Mouse (Mus musculus): ENCODE measurements around the gene Gm17783. TPM values are rescaled to one million over a fixed set of nuclear protein-coding genes. Genes with fewer than 3 reads are reported as not detected.
"Not testable (repeated sequence)": the region's sequence is repeated elsewhere in the genome, so short reads cannot be mapped to it uniquely, and the experiment has no call there.

Gm17783 gene
- not detected in 2 replicates for polyA plus RNA-seq (2015; fragmentation: Nextera tagmentation; extraction: Ambion mirVana)

DNA sequence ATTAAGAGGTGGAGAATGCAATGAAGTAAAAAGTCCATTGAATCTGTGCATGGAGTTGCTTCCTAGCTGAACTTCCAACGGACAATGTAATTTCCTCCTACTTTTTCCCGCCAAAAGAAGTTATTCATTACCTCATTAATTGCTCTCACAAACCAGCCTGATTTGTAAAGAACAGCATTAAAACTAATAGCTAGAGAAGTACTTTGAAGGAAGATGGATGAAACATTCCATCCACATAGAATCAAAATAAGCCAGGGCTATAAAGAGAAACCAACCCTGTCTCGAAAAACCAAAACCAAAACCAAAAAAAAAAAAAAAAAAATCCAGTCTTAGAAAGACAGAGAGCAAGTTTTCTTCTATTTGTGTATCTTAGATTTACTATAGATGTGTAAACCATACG lies at the start of gene Gm17783:
Gene Gm17783 (minus strand): TSS at position 101 of the 400 bp plus-strand sequence.
- H3K9ac ChIP-seq (replicated peaks): no peak within 1 kb of the TSS
- no peaks in the 10 kb centered on the region for H3K4me1 ChIP-seq
- no peak within 1 kb of the TSS for H3K4me3 ChIP-seq
- 80% methylated on average over 4 of the region's 4 CpGs for WGBS
- H3K4me2 ChIP-seq (replicated peaks): no peak within 1 kb of the TSS
- H3K9me3 ChIP-seq: no peaks in the 10 kb centered on the region
- no peaks in the 10 kb centered on the region for H3K36me3 ChIP-seq
- no peak for ATAC-seq (replicated peaks)
- no peak within 1 kb of the TSS for H3K27ac ChIP-seq (replicated peaks)
- no peaks in the 10 kb centered on the region for H3K27me3 ChIP-seq

- Histone ChIP-seq H3K36me3 (no peaks in the 10 kb centered on the region), H3K9ac (replicated peaks) (no peak overlapping the region), H3K27me3 (no peaks in the 10 kb centered on the region), H3K4me1 (no peaks in the 10 kb centered on the region), H3K4me2 (replicated peaks) (no peak overlapping the region), H3K4me3 (no peak overlapping the region), H3K9me3 (no peaks in the 10 kb centered on the region), H3K27ac (replicated peaks) (no peak overlapping the region)
- ATAC-seq (replicated peaks): no peak
- WGBS: 66% methylated on average over 12 of the region's 12 CpGs
Measured at GRCm38 (mm10) chr16:45579883-45580282, 48.0 kb upstream of the Gm17783 start.

- no peak overlapping the region for H3K9ac ChIP-seq (replicated peaks)
- H3K4me1 ChIP-seq: no peaks in the 10 kb centered on the region
- no peak for ATAC-seq (replicated peaks)
- H3K36me3 ChIP-seq: no peaks in the 10 kb centered on the region
- H3K9me3 ChIP-seq: no peaks in the 10 kb centered on the region
- 95% methylated on average over 3 of the region's 3 CpGs for WGBS
- no peak overlapping the region for H3K4me3 ChIP-seq
- no peak overlapping the region for H3K4me2 ChIP-seq (replicated peaks)
- H3K27ac ChIP-seq (replicated peaks): no peak overlapping the region
- H3K27me3 ChIP-seq: no peaks in the 10 kb centered on the region
Measured at GRCm38 (mm10) chr16:45572307-45572706, 40.5 kb upstream of the Gm17783 start.

DNA sequence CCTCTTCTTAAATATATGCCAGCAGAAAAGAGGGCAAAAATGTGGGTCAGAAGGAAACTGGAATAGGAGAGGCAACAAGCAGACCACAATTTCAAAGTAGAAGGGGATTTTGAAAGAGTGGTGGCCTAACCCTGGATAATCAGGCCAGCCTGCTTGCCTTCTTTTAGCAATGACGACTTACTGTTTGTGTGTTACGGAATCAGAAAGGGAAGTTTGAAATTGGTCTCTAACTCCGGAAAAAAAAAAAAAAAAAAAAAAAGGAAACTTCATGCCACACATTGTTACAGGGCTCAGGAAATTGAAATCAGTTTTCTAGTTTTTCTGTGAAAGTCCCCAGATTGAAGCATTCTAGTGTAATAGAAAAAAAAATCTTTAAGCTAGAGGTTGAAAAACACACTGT lies 29.9 kb upstream of the Gm17783 start:
- H3K4me1 ChIP-seq: no peaks in the 10 kb centered on the region
- H3K9ac ChIP-seq (replicated peaks): no peak overlapping the region
- no peak overlapping the region for H3K4me2 ChIP-seq (replicated peaks)
- WGBS: 72% methylated on average over 3 of the region's 3 CpGs
- ATAC-seq (replicated peaks): no peak
- no peaks in the 10 kb centered on the region for H3K27me3 ChIP-seq
- no peak overlapping the region for H3K27ac ChIP-seq (replicated peaks)
- no peak overlapping the region for H3K4me3 ChIP-seq
- H3K9me3 ChIP-seq: no peaks in the 10 kb centered on the region
- no peaks in the 10 kb centered on the region for H3K36me3 ChIP-seq

DNA sequence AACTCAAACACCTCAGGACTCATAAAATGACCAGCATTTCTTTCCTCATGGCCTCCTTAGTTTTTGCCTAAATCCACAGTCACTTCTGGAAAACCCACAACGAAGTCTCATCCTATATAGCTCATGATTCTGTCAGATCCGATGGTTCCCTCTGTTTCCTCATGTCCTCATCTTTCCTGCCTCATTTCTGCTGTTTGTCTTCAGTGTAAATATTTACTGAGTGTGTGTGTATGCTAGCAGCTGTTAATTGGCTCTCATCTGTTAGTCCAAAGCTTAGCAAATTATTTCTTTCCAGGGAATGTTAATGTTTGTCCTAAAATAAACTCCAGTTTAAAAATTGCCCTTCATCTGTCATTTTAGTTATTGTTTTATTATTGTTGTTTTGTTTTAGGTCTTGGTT lies 19.7 kb upstream of the Gm17783 start:
- 73% methylated on average over 2 of the region's 2 CpGs for WGBS

GRCm38 (mm10) chr16:45547982-45548381 lies 16.1 kb upstream of the Gm17783 start:
- no peaks in the 10 kb centered on the region for H3K4me1 ChIP-seq
- no peaks in the 10 kb centered on the region for H3K27me3 ChIP-seq
- H3K36me3 ChIP-seq: no peaks in the 10 kb centered on the region
- no peak overlapping the region for H3K4me2 ChIP-seq (replicated peaks)
- H3K9me3 ChIP-seq: no peaks in the 10 kb centered on the region
- H3K27ac ChIP-seq (replicated peaks): no peak overlapping the region
- no peak for ATAC-seq (replicated peaks)
- no peak overlapping the region for H3K9ac ChIP-seq (replicated peaks)
- no peak overlapping the region for H3K4me3 ChIP-seq

More for the DNA sequence above, 19.7 kb upstream of the Gm17783 start:
- no peaks in the 10 kb centered on the region for H3K4me1 ChIP-seq
- no peak overlapping the region for H3K9ac ChIP-seq (replicated peaks)
- H3K27me3 ChIP-seq: no peaks in the 10 kb centered on the region
- H3K4me2 ChIP-seq (replicated peaks): no peak overlapping the region
- H3K36me3 ChIP-seq: no peaks in the 10 kb centered on the region
- H3K4me3 ChIP-seq: no peak overlapping the region
- ATAC-seq (replicated peaks): no peak
- H3K27ac ChIP-seq (replicated peaks): no peak overlapping the region
- H3K9me3 ChIP-seq: no peaks in the 10 kb centered on the region

DNA sequence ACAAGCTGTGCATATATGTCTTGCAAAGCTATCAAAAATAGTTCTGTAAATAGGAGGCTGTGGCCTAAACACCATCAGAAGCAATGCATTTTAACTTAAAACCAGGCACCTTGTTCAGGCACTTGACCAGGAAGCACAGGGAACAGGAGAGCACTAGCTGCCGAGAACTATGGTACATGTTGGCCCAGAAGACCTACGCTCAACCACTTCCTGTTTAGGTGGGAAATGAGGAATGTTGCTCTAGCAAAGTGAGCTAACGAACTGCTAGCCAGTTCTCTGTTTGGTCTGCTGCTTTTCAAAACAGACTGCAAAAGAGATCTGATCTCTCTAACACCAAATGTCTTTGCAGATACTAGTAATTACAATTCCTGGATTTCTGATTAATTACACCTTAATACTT lies 12.5 kb upstream of the Gm17783 start:
- Histone ChIP-seq H3K27ac (replicated peaks) (no peak overlapping the region), H3K9ac (replicated peaks) (no peak overlapping the region), H3K27me3 (no peaks in the 10 kb centered on the region), H3K9me3 (no peaks in the 10 kb centered on the region), H3K4me3 (no peak overlapping the region), H3K4me2 (replicated peaks) (no peak overlapping the region), H3K4me1 (no peaks in the 10 kb centered on the region), H3K36me3 (no peaks in the 10 kb centered on the region)
- 81% methylated on average over 3 of the region's 3 CpGs for WGBS
- no peak for ATAC-seq (replicated peaks)

DNA sequence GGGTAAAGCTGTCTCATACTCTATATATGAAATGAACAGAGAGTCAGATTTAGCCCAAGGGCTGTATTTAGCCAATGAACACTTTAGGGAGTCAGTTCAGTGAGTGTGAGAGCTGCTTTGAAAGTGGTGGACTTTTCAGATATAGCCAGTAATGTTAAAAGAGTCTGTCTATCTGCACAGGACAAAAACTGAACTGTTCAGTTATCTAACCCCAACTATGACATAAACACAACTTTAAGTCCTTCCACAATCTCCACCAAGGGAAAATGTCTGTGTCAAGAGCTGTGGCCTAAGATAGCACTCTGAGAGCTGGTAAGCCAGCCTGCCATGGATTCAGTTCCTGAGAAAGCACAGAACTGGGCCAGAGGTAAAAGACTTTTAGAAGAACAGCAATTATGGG lies 10.3 kb upstream of the Gm17783 start:
- H3K4me1 ChIP-seq: no peaks in the 10 kb centered on the region
- no peaks in the 10 kb centered on the region for H3K27me3 ChIP-seq
- H3K4me2 ChIP-seq (replicated peaks): no peak overlapping the region
- H3K27ac ChIP-seq (replicated peaks): no peak overlapping the region
- no peak overlapping the region for H3K9ac ChIP-seq (replicated peaks)
- no peaks in the 10 kb centered on the region for H3K36me3 ChIP-seq
- H3K9me3 ChIP-seq: no peaks in the 10 kb centered on the region
- H3K4me3 ChIP-seq: no peak overlapping the region
- no peak for ATAC-seq (replicated peaks)

GRCm38 (mm10) chr16:45538342-45538741 lies 6.5 kb upstream of the Gm17783 start:
- 79% methylated on average over 1 of the region's 1 CpGs for whole genome bisulfite sequencing
- not testable (repeated sequence) for ATAC-seq (replicated peaks); H3K9ac ChIP-seq (replicated peaks); H3K4me1 ChIP-seq; H3K4me2 ChIP-seq (replicated peaks); H3K36me3 ChIP-seq; H3K4me3 ChIP-seq; H3K27me3 ChIP-seq; H3K9me3 ChIP-seq; H3K27ac ChIP-seq (replicated peaks)

GRCm38 (mm10) chr16:45535009-45535408 lies 3.2 kb upstream of the Gm17783 start, which contains the start of gene Slc9c1:
TSS of gene Slc9c1 (plus strand) at chr16:45535309.
- Histone ChIP-seq H3K9ac (replicated peaks) (no peak within 1 kb of the TSS), H3K4me3 (no peak within 1 kb of the TSS), H3K27ac (replicated peaks) (no peak within 1 kb of the TSS), H3K36me3 (no peaks in the 10 kb centered on the region), H3K27me3 (no peaks in the 10 kb centered on the region), H3K4me1 (no peaks in the 10 kb centered on the region), H3K9me3 (no peaks in the 10 kb centered on the region), H3K4me2 (replicated peaks) (no peak within 1 kb of the TSS)
- WGBS: 95% methylated on average over 5 of the region's 5 CpGs
- no peak for ATAC-seq (replicated peaks)

- WGBS: 83% methylated on average over 5 of the region's 5 CpGs
- ATAC-seq (replicated peaks): no peak
- no peak overlapping the region for H3K4me3 ChIP-seq
- no peaks in the 10 kb centered on the region for H3K4me1 ChIP-seq
- no peaks in the 10 kb centered on the region for H3K9me3 ChIP-seq
- H3K36me3 ChIP-seq: no peaks in the 10 kb centered on the region
- H3K27ac ChIP-seq (replicated peaks): no peak overlapping the region
- no peak overlapping the region for H3K4me2 ChIP-seq (replicated peaks)
- no peaks in the 10 kb centered on the region for H3K27me3 ChIP-seq
- H3K9ac ChIP-seq (replicated peaks): no peak overlapping the region
Measured at GRCm38 (mm10) chr16:45525551-45525950, 6.3 kb downstream of the Gm17783 start.

- ATAC-seq (replicated peaks): no peak
- WGBS: 77% methylated on average over 1 of the region's 1 CpGs
Measured at GRCm38 (mm10) chr16:45495326-45495725, 36.5 kb downstream of the Gm17783 start.

GRCm38 (mm10) chr16:45492927-45493326 lies 38.9 kb downstream of the Gm17783 start, which contains the start of gene Gm609:
TSS of gene Gm609 (minus strand) at chr16:45492969.
- 72% methylated on average over 5 of the region's 5 CpGs for WGBS
- Histone ChIP-seq H3K4me3 (no peak within 1 kb of the TSS), H3K9me3 (no peaks in the 10 kb centered on the region), H3K9ac (replicated peaks) (no peak within 1 kb of the TSS), H3K27ac (replicated peaks) (no peak within 1 kb of the TSS), H3K4me2 (replicated peaks) (no peak within 1 kb of the TSS), H3K36me3 (no peaks in the 10 kb centered on the region), H3K4me1 (no peaks in the 10 kb centered on the region), H3K27me3 (no peaks in the 10 kb centered on the region)
- no peak for ATAC-seq (replicated peaks)

More at GRCm38 (mm10) chr16:45495326-45495725, 36.5 kb downstream of the Gm17783 start:
- no peak overlapping the region for H3K4me2 ChIP-seq (replicated peaks)
- H3K27me3 ChIP-seq: no peaks in the 10 kb centered on the region
- no peaks in the 10 kb centered on the region for H3K4me1 ChIP-seq
- no peak overlapping the region for H3K27ac ChIP-seq (replicated peaks)
- H3K9ac ChIP-seq (replicated peaks): no peak overlapping the region
- no peak overlapping the region for H3K4me3 ChIP-seq
- no peaks in the 10 kb centered on the region for H3K36me3 ChIP-seq
- no peaks in the 10 kb centered on the region for H3K9me3 ChIP-seq

Data from forebrain, embryonic 15.5 days (tissue).